Mouse (Mus musculus) c-Kit-negative CD71-positive TER-119-positive erythroid progenitor cells, embryonic 14.5 days (primary cell): ENCODE results near the gene Apc2.
A peak's percentile ranks its signal among the peaks of the same experiment; 100 is the strongest.
"Not testable (repeated sequence)": the region's sequence is repeated elsewhere in the genome, so short reads cannot be mapped to it uniquely, and the experiment has no call there.

Source experiments
- DNase-seq: peaks from one replicate; pipeline ENCODE4 v3.0.0-alpha.2; 2013; ENCODE audit warnings: low read depth, low spot score

The Apc2 gene

GRCm38 (mm10) chr10:80342749-80343424, 47.1 kb downstream of the Apc2 start:
- peak; percentile 63 for DNase-seq

GRCm38 (mm10) chr10:80343425-80343895, 47.7 kb downstream of the Apc2 start:
- DNase-seq: no peak

GRCm38 (mm10) chr10:80344131-80344661, 48.4 kb downstream of the Apc2 start:
- peak; percentile 85 for DNase-seq

GRCm38 (mm10) chr10:80345122-80345521, 49.3 kb downstream of the Apc2 start:
- no peak for DNase-seq

- not testable (repeated sequence) for DNase-seq
Observed at GRCm38 (mm10) chr10:80345929-80346328, 50.2 kb downstream of the Apc2 start.

- DNase-seq: no peak
Observed at GRCm38 (mm10) chr10:80347514-80347967, 51.8 kb downstream of the Apc2 start.

- DNase-seq: no peak
Observed at GRCm38 (mm10) chr10:80348244-80348781, 52.5 kb downstream of the Apc2 start, which contains the start of gene Adamtsl5. Gene Adamtsl5, minus strand, starts transcription at chr10:80348412.

- no peak for DNase-seq
Observed at GRCm38 (mm10) chr10:80348981-80349380, 53.2 kb downstream of the Apc2 start.

GRCm38 (mm10) chr10:80350292-80350691, 54.5 kb downstream of the Apc2 start:
- peak; percentile 70 for DNase-seq

GRCm38 (mm10) chr10:80351896-80352295, 56.1 kb downstream of the Apc2 start:
- no peak for DNase-seq

GRCm38 (mm10) chr10:80352727-80353126, 57.0 kb downstream of the Apc2 start:
- DNase-seq: no peak

GRCm38 (mm10) chr10:80355431-80355830, 59.7 kb downstream of the Apc2 start:
- no peak for DNase-seq

- DNase-seq: no peak
Observed at GRCm38 (mm10) chr10:80356001-80356682, 60.4 kb downstream of the Apc2 start, which contains the start of gene Plk5. Gene Plk5, plus strand, starts transcription at chr10:80356459.

GRCm38 (mm10) chr10:80356737-80357136, 61.0 kb downstream of the Apc2 start:
- no peak for DNase-seq

GRCm38 (mm10) chr10:80357336-80357735, 61.6 kb downstream of the Apc2 start:
- no peak for DNase-seq

- no peak for DNase-seq
Observed at GRCm38 (mm10) chr10:80357994-80358639, 62.3 kb downstream of the Apc2 start.

- DNase-seq: no peak
Observed at GRCm38 (mm10) chr10:80363734-80364133, 68.0 kb downstream of the Apc2 start.

GRCm38 (mm10) chr10:80365736-80366135, 70.0 kb downstream of the Apc2 start:
- DNase-seq: no peak
